Mouse (Mus musculus) ES-Bruce4 (cell line): ENCODE data around the gene Nupr1l. TPM values are rescaled to one million over a fixed set of nuclear protein-coding genes. Genes with fewer than 3 reads are reported as not detected.
"Not testable (repeated sequence)": the region's sequence is repeated elsewhere in the genome, so short reads cannot be mapped to it uniquely, and the experiment has no call there.

Source experiments
- H3K27ac ChIP-seq: 2 replicates; pipeline ENCODE4 v1.5.1; 2012; ENCODE audit warnings: low read length, inconsistent platforms; ENCODE audit not compliant: insufficient read depth
- H3K27me3 ChIP-seq: 2 replicates; pipeline ENCODE4 v1.6.1; 2012; ENCODE audit warnings: mild to moderate bottlenecking, low read length, inconsistent platforms; ENCODE audit not compliant: control insufficient read depth, poor library complexity, insufficient read depth, severe bottlenecking
- H3K36me3 ChIP-seq: 2 replicates; pipeline ENCODE4 v1.6.1; 2012; ENCODE audit warnings: inconsistent platforms, mild to moderate bottlenecking, low read length, moderate library complexity; ENCODE audit not compliant: control insufficient read depth, poor library complexity, insufficient read depth, severe bottlenecking
- H3K4me1 ChIP-seq: one replicate; pipeline ENCODE4 v1.8.1; 2011; ENCODE audit warnings: low read length; ENCODE audit not compliant: control insufficient read depth, insufficient read depth
- H3K4me3 ChIP-seq: 2 replicates; pipeline ENCODE4 v1.5.1; 2011; ENCODE audit warnings: low read depth, mild to moderate bottlenecking, low read length
- H3K9ac ChIP-seq: 2 replicates; pipeline ENCODE4 v1.6.1; 2012; ENCODE audit warnings: low read depth, mild to moderate bottlenecking, inconsistent platforms; ENCODE audit not compliant: poor library complexity, severe bottlenecking
- H3K9me3 ChIP-seq: replicated peaks from 2 replicates; pipeline ENCODE4 v1.6.1; 2012; ENCODE audit warnings: mild to moderate bottlenecking, low read length, inconsistent platforms; ENCODE audit not compliant: control insufficient read depth, poor library complexity, insufficient read depth, severe bottlenecking
- CTCF ChIP-seq: IDR thresholded peaks from one replicate; pipeline ENCODE4 v1.8.1; 2011; ENCODE audit warnings: low read depth, low read length
- EP300 ChIP-seq: IDR thresholded peaks from 2 replicates; pipeline ENCODE4 v1.6.1; 2011; ENCODE audit warnings: low read depth, low read length; ENCODE audit not compliant: insufficient read depth
- POLR2A ChIP-seq: IDR thresholded peaks from one replicate; pipeline ENCODE4 v1.8.1; 2011; ENCODE audit warnings: low read length; ENCODE audit not compliant: insufficient read depth
- polyA plus RNA-seq: library from polyadenylated mRNA; stranded (reverse); fragments of >200 nt; gene quantifications from 2 replicates; pipeline ENCODE4 v1.2.4, GENCODE M21; 2011; ENCODE audit warnings: low read depth; ENCODE audit not compliant: missing spikeins, insufficient read depth, insufficient read length

Nupr1l gene
- polyA plus RNA-seq, 1 experiment = 4.3 TPM

DNA sequence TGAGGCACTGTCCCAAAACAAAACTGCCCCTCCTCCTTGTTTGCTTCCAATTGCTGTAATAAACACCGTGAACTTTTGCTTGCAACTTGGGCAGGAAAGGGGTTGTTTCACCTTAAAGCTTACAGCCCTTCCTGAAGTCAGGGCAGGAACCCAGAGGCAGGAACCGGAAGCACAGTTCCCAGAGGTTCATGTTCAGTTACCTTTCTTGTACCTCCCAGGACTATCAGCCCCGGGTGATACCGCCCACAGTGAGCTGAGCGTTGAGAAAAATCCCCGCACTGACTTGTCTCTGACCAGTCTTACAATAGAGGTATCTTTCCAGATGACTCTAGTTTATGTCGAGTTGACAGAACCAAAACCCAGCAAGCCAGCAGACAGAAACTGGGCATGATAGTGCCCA is 1.3 kb downstream of the Nupr1l start:
- Histone ChIP-seq H3K9ac (peak overlapping the region; percentile 44; the same call in 1 of the 2 replicates), H3K27me3 (no peaks in the 10 kb centered on the region), H3K9me3 (no peaks in the 10 kb centered on the region), H3K36me3 (no peaks in the 10 kb centered on the region), H3K27ac (no peak overlapping the region), H3K4me3 (peak overlapping the region; percentile 96; the same call in 1 of the 2 replicates), H3K4me1 (no peaks in the 10 kb centered on the region)
- TF ChIP-seq EP300 (no peak), POLR2A (no peak), CTCF (no peak)

DNA sequence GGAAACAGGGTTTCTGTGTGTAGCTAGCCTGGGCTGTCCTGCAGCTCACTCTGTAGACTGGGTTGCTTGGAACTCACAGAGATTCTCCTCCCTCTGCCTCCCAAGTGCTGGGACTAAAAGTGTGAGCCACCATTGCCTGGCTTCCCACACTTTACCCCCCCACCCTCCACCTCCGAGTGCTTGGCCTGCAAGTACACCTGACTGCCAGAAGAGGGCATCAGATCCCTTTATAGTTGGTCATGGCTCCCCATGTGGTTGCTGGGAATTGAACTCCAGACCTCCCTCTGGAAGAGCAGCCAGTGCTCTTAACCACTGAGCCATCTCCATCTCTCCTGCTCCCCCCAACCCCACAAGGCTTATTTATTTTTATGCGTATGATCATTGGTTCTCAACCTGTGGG is 5.7 kb downstream of the Nupr1l start:
- no peak overlapping the region for H3K4me3 ChIP-seq
- no peaks in the 10 kb centered on the region for H3K36me3 ChIP-seq
- no peaks in the 10 kb centered on the region for H3K27me3 ChIP-seq
- H3K9me3 ChIP-seq = no peaks in the 10 kb centered on the region
- no peak overlapping the region for H3K9ac ChIP-seq
- no peak for TF ChIP-seq POLR2A
- TF ChIP-seq EP300 = 0 out of 2 replicates have a peak, but pooled peaks have one; percentile 46
- peak; percentile 85 for TF ChIP-seq CTCF
- H3K27ac ChIP-seq = peak overlapping the region; percentile 77; the same call in 1 of the 2 replicates
- peaks cover 2% of the 10 kb centered on the region for H3K4me1 ChIP-seq

DNA sequence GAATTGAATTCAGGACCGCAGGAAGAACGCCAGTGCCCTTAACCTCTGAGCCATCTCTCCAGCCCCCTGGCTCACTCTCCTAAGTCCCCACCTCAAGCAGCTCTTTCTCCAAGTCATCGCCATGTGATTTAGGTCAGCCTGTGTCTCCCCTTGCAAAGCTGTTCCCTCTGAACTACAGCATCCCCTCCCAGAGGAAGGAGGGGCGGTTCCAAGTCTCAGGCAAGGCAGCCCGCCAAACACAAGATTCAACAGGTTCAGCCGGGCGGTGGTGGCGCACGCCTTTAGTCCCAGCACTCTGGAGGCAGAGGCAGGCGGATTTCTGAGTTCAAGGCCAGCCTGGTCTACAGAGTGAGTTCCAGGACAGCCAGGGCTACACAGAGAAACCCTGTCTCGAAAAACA is 7.2 kb downstream of the Nupr1l start:
- not testable (repeated sequence) for H3K27me3 ChIP-seq, H3K4me1 ChIP-seq, H3K9me3 ChIP-seq, H3K36me3 ChIP-seq
- Histone ChIP-seq H3K9ac (peak overlapping the region; percentile 84), H3K4me3 (peak overlapping the region; percentile 19), H3K27ac (peak overlapping the region; percentile 77)
- TF ChIP-seq POLR2A = peak; percentile 8

DNA sequence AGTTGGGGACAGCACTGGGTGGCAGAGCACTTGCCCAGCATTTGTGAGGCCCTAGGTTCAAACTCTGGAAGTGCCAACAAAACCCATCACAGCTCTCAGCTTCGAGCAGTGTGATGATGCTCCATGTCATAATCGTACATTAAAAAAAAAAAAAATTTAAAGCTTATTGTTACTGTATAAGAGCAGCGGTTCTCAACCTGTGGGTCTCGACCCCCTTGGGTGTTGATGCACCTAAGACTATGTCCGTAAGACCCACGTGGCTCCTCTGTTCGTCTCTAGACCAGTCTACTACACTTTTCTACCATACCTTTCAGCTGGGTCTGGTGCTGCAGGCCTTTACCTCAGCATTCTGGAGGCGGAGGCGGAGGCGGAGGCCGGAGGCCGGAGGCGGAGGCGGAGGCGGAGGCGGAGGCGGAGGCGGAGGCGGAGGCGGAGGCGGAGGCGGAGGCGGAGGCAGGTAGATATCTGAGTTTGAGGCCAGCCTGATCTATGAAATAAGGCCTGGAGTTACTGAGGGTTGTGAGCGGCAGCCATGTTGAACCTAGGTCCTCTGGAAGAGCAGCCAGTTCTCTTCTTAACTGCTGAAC is 9.8 kb downstream of the Nupr1l start:
- no peaks in the 10 kb centered on the region for H3K36me3 ChIP-seq
- TF ChIP-seq POLR2A = peak; percentile 88
- TF ChIP-seq EP300 = no peak
- peak overlapping the region; percentile 60 for H3K9ac ChIP-seq
- peak overlapping the region; percentile 90 for H3K27ac ChIP-seq
- H3K9me3 ChIP-seq = no peaks in the 10 kb centered on the region
- no peaks in the 10 kb centered on the region for H3K27me3 ChIP-seq
- H3K4me3 ChIP-seq = peak overlapping the region; percentile 66
- H3K4me1 ChIP-seq = peaks cover 2% of the 10 kb centered on the region

DNA sequence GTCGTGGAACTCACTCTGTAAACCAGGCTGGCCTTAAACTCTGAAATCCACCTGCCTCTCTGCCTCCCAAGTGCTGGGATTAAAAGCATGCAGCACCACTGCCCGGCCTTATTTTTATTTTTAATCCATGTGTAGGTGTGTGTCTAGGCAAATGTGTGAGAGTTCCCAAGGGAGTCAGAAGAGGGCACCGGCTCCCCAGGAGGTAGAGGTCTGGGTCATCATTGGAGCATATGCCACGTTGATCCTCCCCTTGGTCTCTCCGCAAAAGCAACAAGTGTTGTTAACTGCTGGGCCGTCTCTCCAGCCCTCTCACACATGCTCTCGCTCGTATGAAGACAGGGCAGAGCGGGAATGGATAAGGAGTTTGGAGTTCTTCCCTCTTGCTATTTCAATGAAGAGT is 10.4 kb downstream of the Nupr1l start:
- TF ChIP-seq EP300 (no peak), POLR2A (peak; percentile 9), CTCF (no peak)
- H3K9ac ChIP-seq = peak overlapping the region; percentile 49
- no peaks in the 10 kb centered on the region for H3K9me3 ChIP-seq
- H3K36me3 ChIP-seq = no peaks in the 10 kb centered on the region
- peak overlapping the region; percentile 38 for H3K4me3 ChIP-seq
- H3K27ac ChIP-seq = peak overlapping the region; percentile 86
- H3K4me1 ChIP-seq = peaks cover 2% of the 10 kb centered on the region
- no peaks in the 10 kb centered on the region for H3K27me3 ChIP-seq

DNA sequence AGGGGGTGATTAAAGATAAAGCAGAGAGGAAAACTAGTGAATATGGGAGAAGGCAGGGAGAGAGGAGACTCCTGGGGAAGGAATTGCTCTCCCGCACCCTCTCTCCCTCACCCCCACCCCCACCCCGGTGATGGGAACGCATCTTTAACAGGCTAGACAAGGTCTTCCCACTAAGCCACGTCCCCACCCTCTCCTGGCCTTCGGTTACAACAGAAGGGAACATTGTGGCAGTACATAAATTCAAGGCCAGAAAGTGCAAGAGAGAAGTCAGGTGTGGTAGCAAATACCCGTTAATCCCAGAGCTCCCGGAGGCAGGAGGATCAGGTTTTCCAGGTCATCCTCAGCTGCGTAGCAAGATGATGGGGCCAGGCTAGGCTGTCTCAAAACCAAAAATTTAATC is 11.0 kb downstream of the Nupr1l start:
- Histone ChIP-seq H3K4me3 (no peak overlapping the region), H3K9ac (peak overlapping the region; percentile 49), H3K9me3 (no peaks in the 10 kb centered on the region), H3K36me3 (no peaks in the 10 kb centered on the region), H3K4me1 (peaks cover 2% of the 10 kb centered on the region), H3K27me3 (no peaks in the 10 kb centered on the region), H3K27ac (peak overlapping the region; percentile 86)
- TF ChIP-seq EP300 (peak; percentile 57; the same call in 1 of the 2 replicates), CTCF (no peak), POLR2A (peak; percentile 4)
